Mouse (Mus musculus): ENCODE data around the gene Gm45213. TPM values are rescaled to one million over a fixed set of nuclear protein-coding genes. Genes with fewer than 3 reads are reported as not detected.
A peak's percentile ranks its signal among the peaks of the same experiment; 100 is the strongest.

The Gm45213 gene
- polyA plus RNA-seq, 1 experiment from 2014 or later = not detected

- ATAC-seq (ENCODE audit: low FRiP score, low read depth) = no peak
- no peaks in the 10 kb centered on the region for H3K9me3 ChIP-seq
- WGBS = 58% methylated on average over 10 of the region's 10 CpGs
- peak overlapping the region; percentile 74 for H3K4me2 ChIP-seq (replicated peaks)
- H3K4me1 ChIP-seq = peaks cover 46% of the 10 kb centered on the region
- H3K27ac ChIP-seq (replicated peaks) = no peak overlapping the region
- peak overlapping the region; percentile 93; the same call in 1 of the 2 replicates for H3K9ac ChIP-seq (replicated peaks)
- H3K36me3 ChIP-seq = no peaks in the 10 kb centered on the region
- H3K27me3 ChIP-seq = peaks cover 13% of the 10 kb centered on the region
- peak overlapping the region; percentile 94 for H3K4me3 ChIP-seq
Observed at GRCm38 (mm10) chr7:66111211-66111610, 67.8 kb downstream of the Gm45213 start.

Other genes with a start within 250 kb of the Gm45213 start
- gene Pcsk6, start 181.9 kb upstream of the Gm45213 start, polyA plus RNA-seq (2016; fragmentation: Nextera tagmentation; extraction: Ambion mirVana) = 0.69 and 0.98 TPM in 2 replicates
- gene Snrpa1, start 15.4 kb downstream of the Gm45213 start, polyA plus RNA-seq (2016; fragmentation: Nextera tagmentation; extraction: Ambion mirVana) = 193 and 201 TPM in 2 replicates
- gene Selenos, start 36.0 kb downstream of the Gm45213 start, polyA plus RNA-seq (2016; fragmentation: Nextera tagmentation; extraction: Ambion mirVana) = 75.6 and 76.8 TPM in 2 replicates
- 13.2 and 13.3 TPM in 2 replicates for gene Chsy1, start 65.9 kb downstream of the Gm45213 start, polyA plus RNA-seq (2016; fragmentation: Nextera tagmentation; extraction: Ambion mirVana)

Measured in midbrain, embryonic 12.5 days (tissue).